Mouse (Mus musculus): Measurements from ENCODE around the gene Slc35e3. TPM values are rescaled to one million over a fixed set of nuclear protein-coding genes. Genes with fewer than 3 reads are reported as not detected.

Slc35e3 gene
- polyA plus RNA-seq, 1 experiment from 2014 or later, result 19.5 TPM

GRCm38 (mm10) chr10:117755086-117755798 lies 9.1 kb upstream of the Slc35e3 start:
- Histone ChIP-seq H3K4me3 (no peak overlapping the region), H3K4me1 (no peaks in the 10 kb centered on the region), H3K36me3 (peaks cover 95% of the 10 kb centered on the region), H3K27ac (replicated peaks) (no peak overlapping the region), H3K9me3 (replicated peaks) (no peaks in the 10 kb centered on the region), H3K27me3 (ENCODE audit: low read depth, poor library complexity, severe bottlenecking) (no peaks in the 10 kb centered on the region)
- WGBS, result 92% methylated on average over 13 of the region's 13 CpGs
- no peak for DNase-seq (ENCODE audit: low spot score)

- DNase-seq (ENCODE audit: low spot score), result no peak
- WGBS, result 96% methylated on average over 7 of the region's 7 CpGs
- H3K27me3 ChIP-seq (ENCODE audit: low read depth, poor library complexity, severe bottlenecking), result no peaks in the 10 kb centered on the region
- H3K4me1 ChIP-seq, result no peaks in the 10 kb centered on the region
- H3K4me3 ChIP-seq, result no peak overlapping the region
- peaks cover 95% of the 10 kb centered on the region for H3K36me3 ChIP-seq
- no peak overlapping the region for H3K27ac ChIP-seq (replicated peaks)
- no peaks in the 10 kb centered on the region for H3K9me3 ChIP-seq (replicated peaks)
Observed at GRCm38 (mm10) chr10:117754609-117754940, 8.4 kb upstream of the Slc35e3 start.

DNA sequence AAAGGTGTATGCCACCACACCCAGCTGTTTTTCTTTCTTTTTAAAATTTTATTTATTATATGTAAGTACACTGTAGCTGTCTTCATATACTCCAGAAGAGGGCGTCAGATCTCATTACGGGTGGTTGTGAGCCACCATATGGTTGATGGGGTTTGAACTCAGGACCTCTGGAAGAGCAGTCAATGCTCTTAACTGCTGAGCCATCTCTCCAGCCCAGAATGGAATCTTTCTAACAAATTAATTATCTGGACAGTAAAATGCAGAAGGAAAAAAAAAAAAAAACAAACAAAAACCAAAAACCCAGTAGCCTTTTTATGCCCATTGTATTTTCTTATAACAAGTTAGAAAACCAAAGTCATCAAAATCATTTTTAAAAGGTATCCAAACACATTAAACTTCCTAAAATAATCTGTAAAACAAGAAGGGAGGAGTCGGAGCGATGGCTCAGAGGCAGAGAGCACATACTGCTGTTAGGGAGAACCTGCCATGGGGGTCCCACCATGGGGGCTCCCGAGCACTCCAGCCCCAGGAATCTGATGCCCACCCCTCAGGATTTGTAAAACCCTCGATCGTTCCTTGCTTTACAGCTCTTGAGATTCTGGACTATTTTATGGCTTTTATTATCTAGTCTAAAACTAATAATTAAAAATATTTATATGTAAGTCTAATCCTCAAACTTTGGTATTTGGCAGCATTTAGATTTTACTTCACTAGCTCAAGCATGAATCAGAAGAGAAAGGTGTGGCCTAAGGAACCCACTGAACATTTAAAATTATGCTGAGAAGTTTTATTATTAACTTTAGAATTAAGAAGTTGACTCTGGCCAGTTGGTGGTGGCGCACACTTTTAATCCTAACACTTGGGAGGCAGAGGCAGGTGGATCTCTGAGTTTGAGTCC lies 7.8 kb upstream of the Slc35e3 start:
- DNase-seq (ENCODE audit: low spot score), result no peak
- H3K27ac ChIP-seq (replicated peaks), result no peak overlapping the region
- H3K27me3 ChIP-seq (ENCODE audit: low read depth, poor library complexity, severe bottlenecking), result no peaks in the 10 kb centered on the region
- H3K4me3 ChIP-seq, result no peak overlapping the region
- H3K4me1 ChIP-seq, result no peaks in the 10 kb centered on the region
- peaks cover 95% of the 10 kb centered on the region for H3K36me3 ChIP-seq
- WGBS, result 95% methylated on average over 8 of the region's 8 CpGs
- no peaks in the 10 kb centered on the region for H3K9me3 ChIP-seq (replicated peaks)

GRCm38 (mm10) chr10:117752851-117753647 lies 6.9 kb upstream of the Slc35e3 start:
- Histone ChIP-seq H3K9me3 (replicated peaks) (no peaks in the 10 kb centered on the region), H3K27ac (replicated peaks) (no peak overlapping the region), H3K4me3 (no peak overlapping the region), H3K36me3 (peaks cover 95% of the 10 kb centered on the region), H3K27me3 (ENCODE audit: low read depth, poor library complexity, severe bottlenecking) (no peaks in the 10 kb centered on the region), H3K4me1 (no peaks in the 10 kb centered on the region)
- 97% methylated on average over 5 of the region's 5 CpGs for WGBS
- DNase-seq (ENCODE audit: low spot score), result no peak

DNA sequence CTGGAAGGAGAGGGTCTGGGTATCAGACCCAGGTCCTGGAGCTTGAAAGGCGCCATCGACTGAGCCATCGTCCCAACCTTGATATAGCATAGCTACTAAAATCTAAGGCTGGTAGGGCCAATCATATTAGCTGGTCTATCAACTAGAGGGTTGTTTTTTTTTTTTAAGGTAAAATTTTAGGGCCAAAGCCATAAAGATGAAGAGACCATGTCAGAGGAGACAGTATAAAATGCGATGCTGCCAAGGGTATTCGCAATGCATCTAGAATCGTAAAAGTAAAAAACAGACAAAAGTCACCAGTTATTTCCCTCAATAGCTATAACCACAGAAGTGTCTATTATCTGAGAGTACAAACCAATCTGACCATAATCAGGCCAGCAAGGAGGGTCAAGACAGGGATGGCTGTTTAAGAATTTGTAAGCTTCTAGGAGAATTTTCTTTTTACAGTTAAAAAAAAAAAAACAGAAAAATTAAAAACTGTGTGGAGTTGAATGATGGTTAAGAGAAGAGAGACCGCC lies 6.2 kb upstream of the Slc35e3 start:
- no peak overlapping the region for H3K4me3 ChIP-seq
- H3K36me3 ChIP-seq, result peaks cover 91% of the 10 kb centered on the region
- no peak overlapping the region for H3K27ac ChIP-seq (replicated peaks)
- no peaks in the 10 kb centered on the region for H3K27me3 ChIP-seq (ENCODE audit: low read depth, poor library complexity, severe bottlenecking)
- no peaks in the 10 kb centered on the region for H3K4me1 ChIP-seq
- no peak for DNase-seq (ENCODE audit: low spot score)
- WGBS, result 98% methylated on average over 7 of the region's 7 CpGs
- H3K9me3 ChIP-seq (replicated peaks), result no peaks in the 10 kb centered on the region

GRCm38 (mm10) chr10:117751744-117752143 lies 5.6 kb upstream of the Slc35e3 start:
- Histone ChIP-seq H3K4me1 (no peaks in the 10 kb centered on the region), H3K27me3 (ENCODE audit: low read depth, poor library complexity, severe bottlenecking) (no peaks in the 10 kb centered on the region), H3K36me3 (peaks cover 85% of the 10 kb centered on the region), H3K4me3 (no peak overlapping the region), H3K9me3 (replicated peaks) (no peaks in the 10 kb centered on the region), H3K27ac (replicated peaks) (no peak overlapping the region)
- no peak for DNase-seq (ENCODE audit: low spot score)
- 94% methylated on average over 6 of the region's 6 CpGs for WGBS

DNA sequence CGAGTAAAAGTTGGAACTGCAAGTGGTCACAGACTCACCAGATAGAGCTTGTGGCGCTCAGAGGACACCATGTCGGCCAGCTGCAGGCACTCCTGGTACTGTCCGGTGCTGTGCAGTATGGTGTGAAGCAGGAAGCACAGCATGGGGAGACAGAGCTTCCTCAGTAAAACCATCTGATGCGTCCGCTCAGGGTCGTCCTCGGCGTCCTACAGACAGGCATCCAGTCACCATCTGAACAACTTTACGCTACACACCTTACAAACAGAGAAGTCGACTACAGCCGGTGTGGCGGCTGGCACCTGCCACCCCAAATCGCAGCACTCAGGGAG lies 5.1 kb upstream of the Slc35e3 start:
- H3K27ac ChIP-seq (replicated peaks), result no peak overlapping the region
- no peak overlapping the region for H3K4me3 ChIP-seq
- H3K4me1 ChIP-seq, result no peaks in the 10 kb centered on the region
- 96% methylated on average over 14 of the region's 14 CpGs for WGBS
- DNase-seq (ENCODE audit: low spot score), result no peak
- H3K27me3 ChIP-seq (ENCODE audit: low read depth, poor library complexity, severe bottlenecking), result no peaks in the 10 kb centered on the region
- peaks cover 80% of the 10 kb centered on the region for H3K36me3 ChIP-seq
- no peaks in the 10 kb centered on the region for H3K9me3 ChIP-seq (replicated peaks)

- no peak for DNase-seq (ENCODE audit: low spot score)
- Histone ChIP-seq H3K4me3 (no peak overlapping the region), H3K27ac (replicated peaks) (no peak overlapping the region), H3K4me1 (no peaks in the 10 kb centered on the region), H3K27me3 (ENCODE audit: low read depth, poor library complexity, severe bottlenecking) (no peaks in the 10 kb centered on the region), H3K36me3 (peaks cover 75% of the 10 kb centered on the region), H3K9me3 (replicated peaks) (no peaks in the 10 kb centered on the region)
- WGBS, result 95% methylated on average over 5 of the region's 5 CpGs
Observed at GRCm38 (mm10) chr10:117750529-117751281, 4.5 kb upstream of the Slc35e3 start.

GRCm38 (mm10) chr10:117749787-117750343 lies 3.7 kb upstream of the Slc35e3 start:
- H3K36me3 ChIP-seq, result peaks cover 66% of the 10 kb centered on the region
- H3K4me1 ChIP-seq, result peaks cover 7% of the 10 kb centered on the region
- no peak overlapping the region for H3K4me3 ChIP-seq
- H3K27me3 ChIP-seq (ENCODE audit: low read depth, poor library complexity, severe bottlenecking), result no peaks in the 10 kb centered on the region
- no peaks in the 10 kb centered on the region for H3K9me3 ChIP-seq (replicated peaks)
- H3K27ac ChIP-seq (replicated peaks), result no peak overlapping the region
- WGBS, result 96% methylated on average over 14 of the region's 14 CpGs
- DNase-seq (ENCODE audit: low spot score), result no peak

GRCm38 (mm10) chr10:117749050-117749686 lies 3.0 kb upstream of the Slc35e3 start:
- WGBS, result 97% methylated on average over 10 of the region's 10 CpGs

GRCm38 (mm10) chr10:117748276-117749049 lies 2.3 kb upstream of the Slc35e3 start:
- no peak overlapping the region for H3K4me3 ChIP-seq
- H3K9me3 ChIP-seq (replicated peaks), result no peaks in the 10 kb centered on the region
- H3K27ac ChIP-seq (replicated peaks), result no peak overlapping the region
- H3K4me1 ChIP-seq, result peaks cover 19% of the 10 kb centered on the region
- peaks cover 64% of the 10 kb centered on the region for H3K36me3 ChIP-seq
- DNase-seq (ENCODE audit: low spot score), result no peak
- no peaks in the 10 kb centered on the region for H3K27me3 ChIP-seq (ENCODE audit: low read depth, poor library complexity, severe bottlenecking)
- 95% methylated on average over 10 of the region's 10 CpGs for WGBS

More at GRCm38 (mm10) chr10:117749050-117749686, 3.0 kb upstream of the Slc35e3 start:
- H3K4me1 ChIP-seq, result peaks cover 12% of the 10 kb centered on the region
- peaks cover 60% of the 10 kb centered on the region for H3K36me3 ChIP-seq
- no peaks in the 10 kb centered on the region for H3K27me3 ChIP-seq (ENCODE audit: low read depth, poor library complexity, severe bottlenecking)
- DNase-seq (ENCODE audit: low spot score), result no peak
- H3K27ac ChIP-seq (replicated peaks), result no peak overlapping the region
- H3K9me3 ChIP-seq (replicated peaks), result no peaks in the 10 kb centered on the region
- no peak overlapping the region for H3K4me3 ChIP-seq

Measured in midbrain, embryonic 10.5 days (tissue).